Mouse (Mus musculus) heart, postnatal 4 days (tissue): ENCODE data around the gene BC029722. TPM values are rescaled to one million over a fixed set of nuclear protein-coding genes. Genes with fewer than 3 reads are reported as not detected.
"Not testable (repeated sequence)": the region's sequence is repeated elsewhere in the genome, so short reads cannot be mapped to it uniquely, and the experiment has no call there.

ENCODE experiments used
- DNase-seq: peaks from one replicate; pipeline ENCODE4 v3.0.0; 2021
- total RNA-seq, 2 experiments: library from RNA; stranded (reverse); gene quantifications; 2 replicates each; pipeline ENCODE4 v1.2.3; 2021

The BC029722 gene
- 10 to 100 TPM; 11.0 to 11.5 TPM for total RNA-seq

DNA sequence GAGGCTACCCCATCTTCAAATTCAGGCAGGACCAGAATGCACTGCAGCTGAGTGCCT lies at the start of gene BC029722:
Gene BC029722, minus strand, starts transcription at position 35 of the 57 bp plus-strand sequence.
- no peak for DNase-seq

DNA sequence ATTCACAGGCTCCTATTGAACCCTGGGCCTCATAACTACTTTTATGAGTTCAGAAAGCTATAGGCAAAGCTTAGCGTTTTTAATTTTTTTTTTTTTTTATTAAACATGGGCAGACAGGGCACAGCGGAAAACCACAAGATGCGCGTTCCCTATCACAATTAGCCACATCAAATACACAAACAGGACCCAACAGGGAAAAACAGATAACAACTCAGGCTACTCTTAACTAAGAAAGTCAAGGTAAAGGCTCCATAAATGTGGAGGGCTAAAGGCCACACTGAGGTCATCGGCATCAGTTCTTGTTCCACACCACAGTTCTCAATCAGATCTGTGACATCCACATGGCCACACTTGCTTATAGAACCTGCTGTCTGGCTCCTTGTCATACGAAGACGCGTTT lies 49.1 kb upstream of the BC029722 start:
- DNase-seq: no peak

DNA sequence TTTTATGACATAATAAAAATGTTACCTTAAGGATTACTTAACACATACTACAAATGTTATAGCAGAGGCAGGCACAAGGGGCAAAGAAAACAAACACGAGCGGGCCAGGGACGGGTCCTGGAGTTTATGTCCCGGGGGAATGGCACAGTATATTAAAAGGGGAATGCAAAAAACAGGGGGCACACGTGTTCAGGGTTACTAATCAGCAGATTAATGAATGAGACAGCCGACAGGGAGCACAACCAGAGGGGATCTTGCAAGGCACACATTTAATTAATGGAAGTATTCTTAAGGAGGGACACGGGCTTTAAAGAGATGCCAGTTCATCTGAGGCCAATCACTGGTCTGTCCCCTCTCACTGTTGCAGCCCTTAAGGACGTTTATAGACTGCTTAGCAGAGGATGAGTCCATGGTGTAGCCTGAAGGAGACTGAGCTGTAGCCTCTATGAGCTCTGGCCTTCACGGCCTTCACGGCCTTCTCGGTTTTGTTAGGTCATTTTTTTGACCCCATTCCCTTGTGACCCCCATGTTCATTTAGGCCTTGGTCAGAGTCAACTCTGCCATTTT lies 44.2 kb upstream of the BC029722 start:
- DNase-seq: no peak

DNA sequence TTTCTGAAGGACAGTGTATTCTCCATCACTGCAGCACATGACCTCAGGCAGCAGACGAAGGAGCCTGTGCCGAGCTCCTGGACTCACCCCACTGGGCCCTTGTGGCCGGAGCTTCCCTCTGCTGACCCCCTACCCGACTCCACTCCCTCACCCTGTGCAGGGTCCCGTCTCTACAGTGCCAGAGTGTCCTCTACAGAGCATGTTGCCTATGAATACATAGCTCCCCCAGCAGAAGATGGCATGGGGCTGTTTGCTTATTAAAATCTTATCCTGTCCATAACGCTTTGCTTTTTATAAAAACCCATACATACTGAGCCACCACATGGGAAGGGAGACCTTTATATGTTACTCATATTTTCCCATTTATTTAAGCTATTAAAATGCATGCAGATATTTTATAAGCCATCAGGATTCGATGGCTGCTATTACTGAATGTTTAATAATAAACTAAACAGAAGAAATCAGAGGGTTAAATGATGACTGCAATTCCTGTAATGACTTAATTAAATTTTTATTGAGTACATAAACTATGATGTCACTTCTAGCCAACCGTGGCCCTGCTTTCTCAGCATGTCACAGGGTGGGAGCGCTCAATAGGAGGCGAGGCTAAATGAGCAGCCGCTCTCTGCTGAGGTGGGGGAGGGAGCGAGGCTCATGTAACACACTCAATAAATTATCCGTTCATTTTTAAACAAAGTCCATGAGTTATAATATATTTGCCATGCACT lies 43.5 kb upstream of the BC029722 start:
- no peak for DNase-seq

DNA sequence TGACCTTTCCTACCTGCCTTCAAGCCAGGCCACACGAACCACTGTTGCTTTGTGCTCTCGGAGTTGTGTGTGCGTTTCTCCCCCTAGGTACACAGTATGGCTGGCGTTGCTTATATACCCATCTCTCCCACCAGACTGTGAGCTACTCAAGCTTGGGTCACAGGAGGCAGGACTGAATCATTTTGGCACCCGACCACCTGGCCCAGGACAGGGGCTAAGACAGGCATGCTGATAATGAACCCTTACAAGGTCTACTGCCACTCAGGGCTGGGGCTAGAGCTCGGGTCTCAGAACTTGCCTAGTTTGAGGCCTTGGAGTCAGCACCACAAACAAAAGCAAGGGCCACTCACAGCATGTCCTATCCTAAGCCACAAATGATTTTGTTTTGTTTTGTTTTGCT lies 42.4 kb upstream of the BC029722 start:
- DNase-seq: no peak

DNA sequence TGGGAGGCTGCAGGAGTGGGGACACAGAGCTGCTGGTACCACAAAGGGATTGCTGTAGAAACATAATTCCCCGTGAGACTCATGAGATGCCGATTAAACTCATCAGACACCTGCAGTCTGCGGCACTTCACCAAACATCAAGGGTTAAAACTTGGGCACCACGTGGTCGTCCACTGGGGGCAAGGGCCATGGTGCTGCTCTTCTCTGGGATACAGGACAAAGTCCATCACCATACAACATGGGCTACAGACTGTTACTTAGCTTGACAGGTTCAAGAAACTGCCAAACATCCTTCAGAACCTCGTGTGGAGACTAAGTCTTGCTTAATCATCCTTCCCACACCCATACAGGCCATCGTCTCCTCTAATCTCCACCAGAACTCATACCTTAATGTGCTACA lies 40.9 kb upstream of the BC029722 start:
- DNase-seq: no peak

DNA sequence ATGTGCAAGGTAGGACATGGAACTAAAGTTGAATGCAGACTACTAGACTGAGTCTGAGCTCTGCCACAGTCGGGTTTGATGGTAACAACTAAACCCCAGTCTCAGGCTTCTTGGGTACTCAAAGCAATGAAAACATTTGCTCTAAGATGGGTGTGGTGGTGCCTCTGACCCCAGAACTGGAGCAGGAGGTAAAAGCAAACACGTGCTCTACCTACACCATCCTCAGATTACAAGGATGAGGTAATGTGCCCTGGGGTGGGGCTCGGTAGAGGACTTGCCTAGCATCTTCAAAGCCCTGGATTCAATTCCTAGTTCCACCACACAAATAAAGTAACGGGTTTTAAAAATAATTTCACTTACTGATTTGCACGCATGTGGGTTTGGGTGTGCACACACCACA lies 33.3 kb upstream of the BC029722 start:
- no peak for DNase-seq

DNA sequence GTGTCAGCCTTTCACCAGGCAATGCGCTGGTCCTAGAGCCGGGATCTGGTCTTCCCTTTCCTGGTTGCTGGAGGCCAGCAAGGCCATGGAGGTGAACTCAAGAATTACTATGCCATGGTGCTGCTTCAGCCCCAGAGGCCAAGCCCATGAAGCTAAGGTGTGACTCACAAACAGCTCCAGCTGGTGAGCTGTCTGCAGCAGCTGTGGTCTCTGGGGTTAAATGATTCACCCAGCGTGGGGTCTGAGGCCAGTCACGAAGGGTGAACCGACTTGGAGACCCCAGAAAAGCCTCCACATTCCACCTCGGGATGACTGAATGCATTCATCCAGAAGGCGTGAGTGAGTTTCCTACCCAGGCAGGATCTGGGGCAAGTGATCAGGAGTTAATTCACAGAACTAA lies 30.9 kb upstream of the BC029722 start:
- no peak for DNase-seq

DNA sequence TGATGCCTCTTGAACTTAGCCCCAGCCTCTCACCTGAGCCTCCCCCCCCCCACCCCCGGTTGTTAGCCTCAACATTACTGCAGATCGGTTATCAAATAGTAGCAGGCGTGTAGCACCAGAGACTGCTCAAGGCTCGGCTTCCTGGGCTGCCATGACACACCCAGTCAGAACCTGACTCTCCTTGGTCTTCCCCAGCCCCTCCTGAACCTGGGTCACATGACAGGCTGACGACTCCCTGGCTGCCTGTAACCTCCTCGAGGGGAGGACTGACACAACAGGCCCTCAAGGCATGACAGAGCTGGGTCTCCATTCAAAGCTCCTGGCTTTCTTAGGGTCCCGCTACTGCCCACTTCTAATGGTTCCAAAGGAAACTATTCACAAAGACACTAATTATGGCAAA lies 30.2 kb upstream of the BC029722 start:
- no peak for DNase-seq

DNA sequence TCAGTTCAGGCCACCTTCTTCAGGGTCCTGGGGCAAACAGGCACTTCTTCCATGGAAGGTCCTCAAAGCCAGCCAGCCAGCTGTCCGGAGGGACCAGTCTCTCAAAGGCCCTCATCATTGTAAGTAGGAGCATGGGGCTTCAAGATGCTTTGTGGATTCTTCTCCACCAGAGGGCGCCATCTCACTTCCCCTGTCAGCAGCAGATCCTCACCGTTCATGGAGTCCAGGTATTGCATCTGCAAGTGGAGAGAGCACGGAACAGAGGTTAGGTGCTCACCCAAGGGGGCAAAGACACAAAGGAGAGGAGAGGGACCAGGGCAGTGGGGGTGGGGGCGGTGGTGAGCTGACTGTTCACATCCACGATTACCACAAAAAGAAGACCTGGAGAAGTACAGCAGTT lies 29.1 kb upstream of the BC029722 start:
- peak; percentile 85 for DNase-seq

DNA sequence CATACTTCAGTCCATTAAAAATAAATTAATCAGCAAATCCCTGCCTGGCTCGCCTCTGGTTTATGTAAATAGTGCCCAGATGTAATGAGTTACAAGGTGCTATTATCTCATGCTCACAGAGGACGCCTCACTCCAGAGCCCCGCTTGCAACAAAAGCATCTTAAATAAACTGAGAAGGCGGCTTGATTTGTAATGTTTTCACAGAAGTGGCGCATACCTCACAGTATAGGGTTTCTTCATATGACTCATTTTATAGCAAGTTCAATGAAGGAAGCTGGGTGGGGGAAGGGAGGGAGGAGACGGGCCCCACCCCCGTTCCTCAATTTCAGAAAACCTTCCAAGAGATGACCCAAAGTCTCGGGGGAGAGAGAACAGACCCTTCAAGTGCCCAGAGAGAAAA lies 27.7 kb upstream of the BC029722 start:
- DNase-seq: no peak

DNA sequence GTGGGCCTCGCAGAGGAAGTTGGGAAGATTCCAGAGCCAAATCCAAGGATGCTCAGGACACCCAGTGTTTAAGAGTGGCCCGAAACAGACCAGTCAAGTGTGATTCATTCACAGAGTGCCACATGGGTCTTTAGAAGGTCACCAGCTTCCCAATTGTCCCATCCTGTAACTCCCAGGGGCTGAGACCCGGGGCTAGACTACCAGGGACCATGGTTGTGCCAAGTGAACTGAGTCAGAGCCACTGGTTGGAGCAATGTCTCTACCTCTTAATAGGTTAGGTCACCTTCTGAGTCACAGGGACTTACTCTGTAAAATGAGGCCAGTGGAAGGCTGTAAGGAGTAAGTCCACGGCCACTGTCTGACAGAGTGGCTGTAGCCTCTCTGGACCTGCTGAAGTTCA lies 19.7 kb upstream of the BC029722 start:
- no peak for DNase-seq

DNA sequence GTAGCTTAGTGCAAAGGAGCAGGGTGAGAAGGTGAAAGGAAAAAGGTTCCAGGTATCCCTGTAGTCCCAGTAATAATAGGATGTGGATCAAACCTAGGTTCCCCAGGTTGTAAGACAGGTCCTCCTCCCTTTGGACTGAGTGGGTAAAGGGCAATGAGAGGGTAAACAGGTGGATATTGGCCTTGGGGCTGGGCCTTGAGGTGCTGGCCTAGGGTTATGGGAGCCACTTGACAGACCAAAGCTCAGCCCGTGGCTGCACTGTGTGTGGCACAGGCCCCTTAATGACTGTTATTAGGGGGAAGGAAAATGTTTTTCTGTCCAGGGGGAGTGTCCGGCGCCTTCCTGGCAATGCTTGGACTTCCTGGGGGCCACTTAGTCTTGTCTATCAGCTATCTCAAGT lies 18.7 kb upstream of the BC029722 start:
- DNase-seq: no peak

DNA sequence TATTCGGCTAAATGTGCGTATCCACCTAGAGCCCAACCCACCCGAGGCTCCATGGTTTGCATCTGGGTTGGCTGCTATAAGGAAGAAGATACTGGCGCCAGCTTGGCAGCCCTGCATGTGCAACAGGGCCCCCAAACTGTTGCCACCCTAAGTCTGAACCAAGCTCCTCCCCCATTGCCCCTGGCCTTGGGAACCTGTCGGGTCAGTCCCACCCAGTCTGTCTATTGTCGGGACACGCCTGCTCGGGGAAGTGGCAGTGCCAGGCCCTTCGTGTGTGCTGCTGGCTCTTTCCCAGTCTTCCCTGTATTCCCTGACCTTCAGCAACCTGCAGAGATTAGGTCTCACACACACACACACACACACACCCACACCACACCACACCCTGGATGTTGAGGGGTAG lies 15.5 kb upstream of the BC029722 start, which contains the start of gene Fam83c:
Gene Fam83c, minus strand, starts transcription at position 123 of the 400 bp plus-strand sequence.
- no peak for DNase-seq

DNA sequence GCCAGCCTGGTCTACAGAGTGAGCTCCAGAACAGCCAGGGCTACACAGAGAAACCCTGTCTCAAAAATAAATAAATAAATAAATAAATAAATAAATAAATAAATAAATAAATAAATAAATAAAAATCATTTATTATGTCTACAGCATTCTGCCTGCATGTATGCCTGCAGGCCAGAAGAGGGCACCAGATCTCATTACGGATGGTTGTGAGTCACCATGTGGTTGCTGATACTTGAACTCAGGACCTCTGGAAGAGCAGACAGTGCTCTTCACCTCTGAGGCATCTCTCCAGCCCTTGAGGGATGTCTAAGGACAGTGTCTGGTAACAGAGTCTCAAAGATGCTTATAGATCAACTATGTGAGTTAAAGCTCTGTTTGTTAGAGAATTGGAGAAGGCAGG lies 12.9 kb upstream of the BC029722 start:
- not testable (repeated sequence) for DNase-seq

DNA sequence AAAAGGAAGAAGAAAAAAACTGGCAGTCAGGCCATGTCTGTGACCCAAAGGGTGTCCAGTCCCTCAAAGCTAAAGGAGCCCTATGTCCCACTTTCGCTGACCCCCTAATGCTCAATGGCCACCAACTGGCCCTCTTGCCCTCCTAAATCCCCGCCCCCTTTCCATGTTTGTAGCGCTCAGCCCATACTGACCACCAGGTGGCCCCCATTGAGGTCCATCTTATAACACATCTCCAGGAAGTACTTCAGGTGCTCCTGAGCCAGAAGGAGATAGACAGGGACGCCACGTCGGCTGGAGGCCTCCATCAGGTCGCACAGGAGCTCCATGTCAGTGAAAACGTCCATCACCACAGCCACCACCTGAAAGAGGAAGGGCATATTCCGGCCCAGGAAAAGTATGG lies 12.1 kb upstream of the BC029722 start:
- DNase-seq: no peak

DNA sequence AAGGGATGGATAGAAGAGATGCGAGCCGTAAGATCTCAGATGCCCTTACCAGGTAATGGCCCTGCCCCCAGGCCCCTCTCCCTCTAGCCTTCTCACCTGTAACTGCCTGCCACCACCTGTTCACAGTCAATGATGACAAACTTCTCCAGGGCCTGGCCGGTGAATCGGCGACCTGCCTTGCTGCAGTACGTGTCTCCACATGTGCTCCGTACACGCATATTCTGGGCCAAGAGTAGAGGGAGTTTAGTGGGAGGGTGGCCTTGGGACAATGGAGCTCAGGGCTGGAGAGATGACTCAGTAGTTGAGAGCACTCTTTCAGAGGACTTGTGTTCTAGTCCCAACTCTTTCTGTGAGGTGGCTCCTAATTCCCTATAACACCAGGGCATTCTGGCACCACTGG lies 11.6 kb upstream of the BC029722 start:
- no peak for DNase-seq

DNA sequence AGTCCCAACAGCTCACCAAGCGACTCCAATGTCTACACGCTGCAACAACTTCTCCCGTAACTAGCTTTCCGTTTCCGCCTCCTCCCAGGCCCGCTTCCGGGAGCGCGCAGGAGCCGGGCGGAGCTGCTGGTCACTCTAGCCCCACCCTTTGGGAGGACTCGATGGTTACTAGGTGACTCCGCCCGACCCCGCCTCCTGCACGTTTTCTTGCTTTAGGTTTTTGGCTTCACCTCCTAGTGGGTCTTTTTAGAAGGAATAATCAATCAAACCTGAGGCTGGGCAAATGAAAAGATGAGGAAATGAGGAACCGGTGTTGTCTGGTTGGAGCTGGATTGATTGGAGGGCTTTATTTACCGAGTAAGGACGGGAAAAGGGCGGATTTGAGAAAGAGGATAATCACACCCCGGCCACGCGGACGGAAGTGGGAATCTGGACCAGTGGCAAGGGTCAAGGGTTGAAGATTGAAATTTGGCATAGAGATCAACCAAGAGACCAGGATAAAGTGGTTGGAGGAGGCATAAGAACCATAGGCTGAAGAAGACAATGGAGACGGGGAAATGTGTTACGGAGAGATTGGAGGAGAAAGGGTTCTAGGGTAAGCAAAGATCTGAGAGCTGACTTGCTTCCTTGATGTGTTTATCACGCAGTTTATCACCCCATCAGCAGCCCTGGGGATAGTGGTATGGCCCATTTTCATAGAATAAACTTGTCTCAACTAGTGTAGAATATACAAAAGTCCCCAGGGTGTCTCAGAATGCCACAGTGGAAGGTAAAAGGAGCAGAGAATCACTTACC lies 7.6 kb upstream of the BC029722 start, which contains the start of gene Eif6:
Gene Eif6, minus strand, starts transcription at position 296 of the 795 bp plus-strand sequence.
- peak; percentile 87 for DNase-seq

DNA sequence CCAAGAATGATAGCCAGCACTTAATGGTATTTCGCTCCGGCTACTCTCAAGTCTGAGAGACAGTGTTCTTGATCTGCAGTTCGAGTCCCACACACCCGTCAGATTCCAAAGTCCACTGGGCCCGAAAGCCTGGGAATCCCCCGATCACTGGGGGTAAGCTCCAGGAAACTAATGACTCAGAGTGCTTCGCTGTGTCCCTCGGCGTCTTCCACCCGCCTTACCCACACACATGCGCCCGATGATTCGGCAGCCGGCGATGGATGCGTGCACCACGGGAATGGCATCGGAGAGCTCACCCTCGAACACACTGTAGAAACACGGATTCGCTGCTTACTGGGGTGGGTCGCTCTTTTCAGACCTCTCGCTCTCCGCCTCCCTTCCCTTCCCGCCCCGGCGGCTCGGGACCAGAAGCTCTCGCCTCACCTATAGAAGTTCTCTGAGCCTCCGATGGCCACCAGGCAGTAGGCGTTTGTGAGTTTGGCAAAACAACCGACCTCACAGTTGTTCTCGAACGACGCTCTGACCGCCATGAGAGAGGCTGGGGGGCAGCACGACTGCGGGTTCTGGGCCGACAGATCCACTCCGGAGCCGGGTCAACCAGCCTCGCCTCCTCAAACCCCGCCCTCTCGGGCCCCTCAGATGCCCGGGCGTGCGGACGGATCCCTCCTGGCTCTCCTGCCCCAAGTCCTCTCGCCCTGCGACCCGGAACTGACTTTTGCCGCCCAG lies 6.8 kb upstream of the BC029722 start:
- peak; percentile 18 for DNase-seq

DNA sequence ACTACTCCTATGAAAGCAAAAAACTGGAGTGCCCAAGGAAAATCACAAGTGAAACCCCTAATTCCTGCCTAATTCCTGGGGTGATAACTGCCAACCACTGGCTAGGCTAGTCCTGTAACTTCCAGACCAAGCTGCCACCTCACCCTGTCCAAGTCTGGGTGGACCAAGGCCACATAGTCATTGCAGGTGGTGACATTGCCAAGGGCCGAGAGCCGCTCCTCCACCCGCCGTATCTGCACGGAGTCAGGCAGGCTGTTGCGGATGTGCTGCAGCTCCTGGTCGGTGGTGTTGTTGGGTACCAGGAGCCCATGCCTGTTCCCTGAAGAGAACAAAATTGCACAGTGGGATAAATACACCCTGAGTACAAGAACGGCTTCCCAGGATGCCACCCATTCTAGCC lies 4.5 kb upstream of the BC029722 start:
- DNase-seq: no peak

DNA sequence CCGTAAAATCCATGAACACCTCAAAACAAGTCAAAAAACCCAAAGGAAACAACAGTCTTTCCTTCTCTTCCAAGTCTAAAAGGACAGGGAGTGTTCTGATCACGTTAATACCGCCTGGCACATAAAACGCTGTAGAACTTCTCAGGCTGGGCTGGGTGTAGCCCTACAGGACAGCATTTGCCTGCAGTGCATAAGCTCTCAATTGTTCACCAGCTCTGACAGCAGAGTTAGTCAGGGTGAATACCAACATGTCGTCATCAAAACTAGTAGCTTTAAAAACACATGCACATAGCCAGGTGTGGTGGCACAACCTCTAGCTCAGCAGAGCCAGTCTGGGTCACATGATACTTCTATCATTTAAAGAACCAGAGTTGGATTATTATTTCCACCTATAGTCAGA lies 1.6 kb upstream of the BC029722 start:
- no peak for DNase-seq

DNA sequence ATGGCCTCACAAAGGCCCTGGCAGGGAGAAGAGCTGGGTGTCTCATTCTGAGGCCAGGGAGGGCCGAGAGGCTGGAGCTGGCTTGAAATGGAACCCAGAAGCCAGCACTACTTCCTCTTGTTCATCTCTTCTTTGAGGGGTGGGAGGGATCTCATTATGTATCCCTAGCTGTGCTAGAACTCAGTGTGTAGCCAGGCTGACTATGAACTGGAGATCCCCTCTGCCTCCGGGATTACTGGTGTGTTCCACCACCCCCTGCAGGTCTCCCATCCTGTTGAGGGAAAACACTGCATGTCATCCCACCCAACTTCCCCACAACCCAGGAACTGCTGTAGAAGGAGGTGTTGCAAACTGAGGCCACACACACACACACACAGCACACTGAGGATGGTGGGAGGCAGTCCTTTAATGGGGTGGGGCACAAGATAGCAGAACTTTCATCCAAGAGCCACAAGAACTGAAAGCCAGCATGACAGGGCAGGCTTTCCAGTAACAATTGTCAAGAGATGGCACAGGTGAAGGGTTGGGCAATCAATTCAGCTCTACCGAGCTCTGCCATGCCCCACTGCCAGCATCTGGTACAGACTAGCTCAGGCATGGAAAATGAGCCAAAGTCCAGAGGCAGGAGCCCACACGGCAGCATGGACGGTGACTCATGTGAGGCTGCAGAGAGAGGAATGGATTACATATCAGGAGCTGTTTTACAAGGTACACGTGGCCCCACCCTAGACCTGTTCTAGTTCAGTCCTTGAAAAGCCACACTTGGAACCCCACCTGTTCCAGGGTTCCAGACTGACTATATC lies 424 bp upstream of the BC029722 start:
- no peak for DNase-seq
